Mouse (Mus musculus): Measurements from ENCODE around the gene Urgcp. TPM values are rescaled to one million over a fixed set of nuclear protein-coding genes. Genes with fewer than 3 reads are reported as not detected.
"Not testable (repeated sequence)": the region's sequence is repeated elsewhere in the genome, so short reads cannot be mapped to it uniquely, and the experiment has no call there.

Gene Urgcp
- polyA plus RNA-seq (2015; fragmentation: Nextera tagmentation; extraction: Ambion mirVana): 7.1 and 8.2 TPM in 2 replicates

DNA sequence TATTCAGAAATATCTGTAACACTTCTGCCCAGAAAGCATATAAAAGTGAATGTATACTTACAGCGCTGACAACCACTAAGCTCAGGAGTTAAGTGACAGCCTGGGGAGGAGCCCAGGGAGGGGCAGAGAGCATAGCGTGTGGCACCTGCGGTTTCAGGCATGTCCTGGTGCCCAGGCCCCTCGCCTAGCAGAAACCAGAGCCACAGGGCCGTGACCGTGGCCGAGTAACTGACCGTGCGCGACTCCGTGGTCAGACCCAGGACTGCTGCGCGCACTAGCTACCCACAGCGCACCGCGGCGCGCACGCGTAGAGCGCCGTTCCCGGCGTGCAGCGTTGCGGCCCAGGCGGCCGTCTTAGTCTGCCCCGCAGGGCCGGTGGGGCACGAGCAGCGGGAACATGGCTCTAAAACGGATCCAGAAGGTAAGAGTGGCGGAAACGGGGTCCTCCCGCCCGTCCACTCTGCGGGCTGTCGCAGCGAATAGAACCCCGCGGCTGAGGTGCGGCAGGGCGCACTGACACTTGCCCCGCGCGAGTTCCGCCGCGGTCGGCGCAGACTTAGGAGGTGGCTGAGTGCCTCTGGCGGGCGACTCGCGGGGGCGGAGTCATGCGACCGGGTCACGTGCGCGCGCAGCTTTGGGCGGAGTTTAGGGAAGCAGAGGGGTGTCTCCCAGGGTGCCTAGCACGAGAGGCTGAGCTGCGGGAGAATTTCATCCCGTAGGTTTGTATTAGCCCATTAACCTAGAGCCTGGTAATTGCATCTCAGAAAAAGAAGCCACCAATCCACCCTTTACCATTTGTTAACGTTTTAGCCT lies at the start of gene Urgcp:
Urgcp (minus strand) TSS at position 557 of the 813 bp plus-strand sequence.
- Histone ChIP-seq H3K4me2 (ENCODE audit: low read depth, low read length) (peak within 1 kb of the TSS; percentile 75), H3K4me3 (ENCODE audit: low read depth, low read length) (peak within 1 kb of the TSS; percentile 75), H3K4me1 (ENCODE audit: insufficient read depth) (peaks cover 10% of the 10 kb centered on the region), H3K27ac (ENCODE audit: low read depth) (peak within 1 kb of the TSS; percentile 97), H3K9me3 (ENCODE audit: low read length) (no peaks in the 10 kb centered on the region), H3K9ac (replicated peaks) (peak within 1 kb of the TSS; percentile 82), H3K36me3 (replicated peaks; ENCODE audit: insufficient read depth, low read length) (no peaks in the 10 kb centered on the region; the same call in 1 of the 2 replicates), H3K27me3 (ENCODE audit: insufficient read depth, low read length) (no peaks in the 10 kb centered on the region)
- ATAC-seq (peak; percentile 98), DNase-seq (peak; percentile 100)
- TF ChIP-seq CTCF (IDR thresholded peaks at IDR 0.05; ENCODE audit: low read depth): no peak; the same call in none of the 2 replicates
- no peak; the same call in 1 of the 2 replicates for TF ChIP-seq EP300 (IDR thresholded peaks at IDR 0.05; ENCODE audit: low read depth)
- under 1% methylated on average over 68 of the region's 68 CpGs for WGBS (ENCODE audit: insufficient replicate concordance)

DNA sequence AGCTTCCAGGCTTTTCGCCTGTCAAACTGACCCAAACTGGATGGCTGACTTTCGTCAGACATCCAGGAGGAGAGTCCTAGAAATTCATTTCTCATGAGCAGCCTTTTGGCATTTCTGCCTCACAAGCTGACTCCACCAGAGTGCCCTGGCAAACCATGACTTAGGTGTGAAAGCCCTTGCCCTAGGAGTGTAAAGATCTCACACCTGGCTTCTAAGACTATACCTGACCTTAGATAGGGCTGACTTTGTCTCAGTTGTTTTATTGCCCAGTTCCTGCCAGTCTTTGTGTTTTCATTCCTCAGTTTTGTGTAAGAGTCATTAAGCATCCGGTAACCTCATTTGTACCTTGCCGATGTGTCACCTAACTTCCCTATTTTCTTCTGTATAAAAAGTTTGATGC lies 47.3 kb upstream of the Urgcp start:
- H3K9ac ChIP-seq (replicated peaks); ATAC-seq; H3K4me3 ChIP-seq (ENCODE audit: low read depth, low read length); DNase-seq; H3K4me1 ChIP-seq (ENCODE audit: insufficient read depth); H3K36me3 ChIP-seq (replicated peaks; ENCODE audit: insufficient read depth, low read length); H3K27me3 ChIP-seq (ENCODE audit: insufficient read depth, low read length); H3K4me2 ChIP-seq (ENCODE audit: low read depth, low read length); H3K27ac ChIP-seq (ENCODE audit: low read depth); H3K9me3 ChIP-seq (ENCODE audit: low read length): not testable (repeated sequence)
- WGBS (ENCODE audit: insufficient replicate concordance): 82% methylated on average over 4 of the region's 4 CpGs

DNA sequence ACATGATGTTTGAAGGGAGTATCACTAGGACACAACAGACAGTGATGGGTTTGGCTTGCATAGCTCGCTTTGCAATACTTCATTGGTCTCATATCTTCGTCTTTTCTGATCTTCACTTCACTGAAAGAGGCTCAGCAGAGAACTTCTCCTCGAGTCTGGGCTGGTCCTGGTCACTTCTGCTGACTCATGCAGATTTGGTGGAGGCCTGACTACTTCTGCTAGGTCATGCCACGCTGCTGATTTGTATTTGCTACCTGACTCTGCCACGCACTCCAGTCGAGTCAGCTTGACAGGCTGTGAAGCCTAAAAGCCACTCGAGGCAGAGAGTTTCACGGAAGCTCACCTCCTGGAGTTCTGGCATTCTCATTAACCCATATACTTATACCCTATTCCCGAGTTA lies 45.8 kb upstream of the Urgcp start:
- Histone ChIP-seq H3K9me3 (ENCODE audit: low read length) (no peaks in the 10 kb centered on the region), H3K4me3 (ENCODE audit: low read depth, low read length) (no peak overlapping the region), H3K4me2 (ENCODE audit: low read depth, low read length) (no peak overlapping the region), H3K27ac (ENCODE audit: low read depth) (no peak overlapping the region), H3K4me1 (ENCODE audit: insufficient read depth) (peaks cover 6% of the 10 kb centered on the region), H3K9ac (replicated peaks) (no peak overlapping the region), H3K27me3 (ENCODE audit: insufficient read depth, low read length) (no peaks in the 10 kb centered on the region), H3K36me3 (replicated peaks; ENCODE audit: insufficient read depth, low read length) (no peaks in the 10 kb centered on the region)
- WGBS (ENCODE audit: insufficient replicate concordance): 75% methylated on average over 9 of the region's 9 CpGs
- ATAC-seq (no peak), DNase-seq (no peak)
- TF ChIP-seq CTCF (IDR thresholded peaks at IDR 0.05; ENCODE audit: low read depth): no peak
- TF ChIP-seq EP300 (IDR thresholded peaks at IDR 0.05; ENCODE audit: low read depth): no peak

- DNase-seq (no peak), ATAC-seq (no peak)
- H3K9ac ChIP-seq (replicated peaks): no peak overlapping the region
- no peaks in the 10 kb centered on the region for H3K9me3 ChIP-seq (ENCODE audit: low read length)
- no peak overlapping the region for H3K4me2 ChIP-seq (ENCODE audit: low read depth, low read length)
- H3K4me3 ChIP-seq (ENCODE audit: low read depth, low read length): no peak overlapping the region
- no peak overlapping the region for H3K27ac ChIP-seq (ENCODE audit: low read depth)
- H3K4me1 ChIP-seq (ENCODE audit: insufficient read depth): peaks cover 13% of the 10 kb centered on the region
- 53% methylated on average over 3 of the region's 3 CpGs for WGBS (ENCODE audit: insufficient replicate concordance)
- H3K36me3 ChIP-seq (replicated peaks; ENCODE audit: insufficient read depth, low read length): peaks cover 5% of the 10 kb centered on the region
- H3K27me3 ChIP-seq (ENCODE audit: insufficient read depth, low read length): no peaks in the 10 kb centered on the region
- TF ChIP-seq EP300 (IDR thresholded peaks at IDR 0.05; ENCODE audit: low read depth): no peak
- TF ChIP-seq CTCF (IDR thresholded peaks at IDR 0.05; ENCODE audit: low read depth): no peak
Measured at GRCm38 (mm10) chr11:5805711-5806110, 43.5 kb upstream of the Urgcp start.

- 68% methylated on average over 5 of the region's 5 CpGs for WGBS (ENCODE audit: insufficient replicate concordance)
- TF ChIP-seq EP300 (IDR thresholded peaks at IDR 0.05; ENCODE audit: low read depth): no peak
- TF ChIP-seq CTCF (IDR thresholded peaks at IDR 0.05; ENCODE audit: low read depth): no peak
- peaks cover 20% of the 10 kb centered on the region for H3K36me3 ChIP-seq (replicated peaks; ENCODE audit: insufficient read depth, low read length)
Measured at GRCm38 (mm10) chr11:5804174-5804573, 42.0 kb upstream of the Urgcp start.

GRCm38 (mm10) chr11:5803551-5803981 lies 41.4 kb upstream of the Urgcp start, which contains the start of gene Pgam2:
Gene Pgam2 (minus strand): TSS chr11:5803733.
- peaks cover 13% of the 10 kb centered on the region for H3K4me1 ChIP-seq (ENCODE audit: insufficient read depth)
- H3K27ac ChIP-seq (ENCODE audit: low read depth): no peak within 1 kb of the TSS
- TF ChIP-seq CTCF (IDR thresholded peaks at IDR 0.05; ENCODE audit: low read depth): no peak
- no peak for TF ChIP-seq EP300 (IDR thresholded peaks at IDR 0.05; ENCODE audit: low read depth)
- H3K4me3 ChIP-seq (ENCODE audit: low read depth, low read length): no peak within 1 kb of the TSS
- ATAC-seq (no peak), DNase-seq (no peak)
- no peaks in the 10 kb centered on the region for H3K27me3 ChIP-seq (ENCODE audit: insufficient read depth, low read length)
- peaks cover 25% of the 10 kb centered on the region for H3K36me3 ChIP-seq (replicated peaks; ENCODE audit: insufficient read depth, low read length)
- H3K4me2 ChIP-seq (ENCODE audit: low read depth, low read length): no peak within 1 kb of the TSS
- H3K9me3 ChIP-seq (ENCODE audit: low read length): no peaks in the 10 kb centered on the region
- 47% methylated on average over 8 of the region's 8 CpGs for WGBS (ENCODE audit: insufficient replicate concordance)
- H3K9ac ChIP-seq (replicated peaks): no peak within 1 kb of the TSS

More at GRCm38 (mm10) chr11:5804174-5804573, 42.0 kb upstream of the Urgcp start:
- no peak for ATAC-seq
- no peak overlapping the region for H3K27ac ChIP-seq (ENCODE audit: low read depth)
- H3K9ac ChIP-seq (replicated peaks): no peak overlapping the region
- H3K4me1 ChIP-seq (ENCODE audit: insufficient read depth): peaks cover 13% of the 10 kb centered on the region
- H3K9me3 ChIP-seq (ENCODE audit: low read length): no peaks in the 10 kb centered on the region
- H3K4me3 ChIP-seq (ENCODE audit: low read depth, low read length): no peak overlapping the region
- DNase-seq: no peak
- no peak overlapping the region for H3K4me2 ChIP-seq (ENCODE audit: low read depth, low read length)
- no peaks in the 10 kb centered on the region for H3K27me3 ChIP-seq (ENCODE audit: insufficient read depth, low read length)
